Mouse (Mus musculus) lung, postnatal 0 days (tissue): Measurements from ENCODE around the gene Tnni2.
"Not testable (repeated sequence)": the region's sequence is repeated elsewhere in the genome, so short reads cannot be mapped to it uniquely, and the experiment has no call there.

ENCODE experiments used
- CTCF ChIP-seq: IDR thresholded peaks from 2 replicates; pipeline ENCODE4 v1.5.1; 2016; ENCODE audit warnings: antibody characterized with exemption, mild to moderate bottlenecking
- EP300 ChIP-seq: IDR thresholded peaks from 2 replicates; pipeline ENCODE4 v1.6.1; 2016; ENCODE audit warnings: antibody characterized with exemption, mild to moderate bottlenecking, control low read depth

- TF ChIP-seq CTCF, EP300: not testable (repeated sequence)
These were observed 36.5 kb upstream of the Tnni2 start for GRCm38 (mm10) chr7:142405134-142405533.
